ENCODE assay signal across 9 mouse cellular contexts in genomic region chr16:12201216-12201615, GRCm38 (mm10).
DNase-seq lines count a peak whose midpoint lies in the region; ATAC-seq and TF ChIP-seq lines count a peak whose summit lies in the region.
"Had no signal": no experiment of that assay in that cellular context is flagged by ENCODE, and none has a peak within 500 bp of the region (broad histone marks: within the 10 kb centered on the region; RNA-seq: fewer than 3 reads in every experiment).

No protein-coding gene starts in this region.

- no peak overlapping the region for H3K4me2 ChIP-seq in forebrain, embryonic 15.5 days (replicated peaks)
- H3K4me2 ChIP-seq: liver, embryonic 13.5 days had no signal

- peak; percentile 59 for TF ChIP-seq RAD21 in MEL (IDR thresholded peaks at IDR 0.05; ENCODE audit: low read depth, low read length)

- no peaks in the 10 kb centered on the region for H3K27me3 ChIP-seq in MEL (ENCODE audit: control insufficient read depth in 1 of 2, insufficient read depth in 2 of 2, low read length in 2 of 2)
- no peaks in the 10 kb centered on the region for H3K27me3 ChIP-seq in forebrain, embryonic 15.5 days
- H3K27me3 ChIP-seq: liver, embryonic 13.5 days had no signal

- no peak for TF ChIP-seq POLR2A in MEL (IDR thresholded peaks at IDR 0.05; ENCODE audit: control insufficient read depth in 1 of 2, insufficient read depth in 1 of 2, low read depth in 1 of 2, low read length in 2 of 2, poor library complexity in 1 of 2)

- TF ChIP-seq EP300 in MEL (IDR thresholded peaks at IDR 0.05; ENCODE audit: low read depth in 1 of 2, low read length in 2 of 2), result no peak

- peak; percentile 44 for DNase-seq in kidney, postnatal 10 days
- no peak for DNase-seq in kidney, adult 18-20 months
- DNase-seq in MEL (ENCODE audit: low read depth, low spot score), result peak; percentile 7
- peak; percentile 30 for DNase-seq in adrenal gland, postnatal 14 days
- DNase-seq in kidney, postnatal 4 days, result peak; percentile 4 to 11
- DNase-seq in spleen, adult 12 weeks (ENCODE audit: low spot score), result no peak
- DNase-seq: liver, embryonic 13.5 days; right cerebral cortex, postnatal 14 days had no signal

- H3K27ac ChIP-seq in MEL (ENCODE audit: control insufficient read depth, low read depth, low read length), result no peak overlapping the region
- no peak overlapping the region for H3K27ac ChIP-seq in forebrain, embryonic 15.5 days (replicated peaks)
- H3K27ac ChIP-seq: liver, embryonic 13.5 days had no signal

- no peaks in the 10 kb centered on the region for H3K4me1 ChIP-seq in MEL (ENCODE audit: control insufficient read depth in 1 of 2, insufficient read depth in 2 of 2, low read length in 2 of 2)
- no peaks in the 10 kb centered on the region for H3K4me1 ChIP-seq in forebrain, embryonic 15.5 days

- no peak for ATAC-seq in forebrain, embryonic 15.5 days (replicated peaks)

- WGBS in forebrain, embryonic 15.5 days, result 23% methylated on average over 3 of the region's 3 CpGs

- TF ChIP-seq CTCF in MEL (IDR thresholded peaks at IDR 0.05 in 2 of 3, conservative IDR thresholded peaks at IDR 0.05 in 1 of 3; ENCODE audit: control insufficient read depth in 1 of 3, insufficient read depth in 1 of 3, low read depth in 2 of 3, low read length in 3 of 3, poor library complexity in 1 of 3, severe bottlenecking in 1 of 3), result peak in 2 of 3 experiments; percentile 52 to 56; a peak in 4 of 6 replicates

- H3K79me2 ChIP-seq in MEL (ENCODE audit: control insufficient read depth, insufficient read depth, low read length, poor library complexity), result no peaks in the 10 kb centered on the region

- no peaks in the 10 kb centered on the region for H3K36me3 ChIP-seq in MEL (ENCODE audit: control insufficient read depth in 1 of 2, insufficient read depth in 2 of 2, low read length in 2 of 2)
- no peaks in the 10 kb centered on the region for H3K36me3 ChIP-seq in forebrain, embryonic 15.5 days
- H3K36me3 ChIP-seq: liver, embryonic 13.5 days had no signal

- no peak overlapping the region for H3K4me3 ChIP-seq in MEL (ENCODE audit: control insufficient read depth in 1 of 2, insufficient read depth in 1 of 2, low read depth in 2 of 2, low read length in 2 of 2)
- no peak overlapping the region for H3K4me3 ChIP-seq in forebrain, embryonic 15.5 days
- H3K4me3 ChIP-seq: liver, embryonic 13.5 days had no signal

- H3K9ac ChIP-seq in MEL (ENCODE audit: control insufficient read depth, low read depth, low read length, poor library complexity, severe bottlenecking), result no peak overlapping the region
- no peak overlapping the region for H3K9ac ChIP-seq in forebrain, embryonic 15.5 days (replicated peaks)
- H3K9ac ChIP-seq: liver, embryonic 13.5 days had no signal

- H3K9me3 ChIP-seq in MEL (replicated peaks; ENCODE audit: insufficient read depth, low read length), result no peaks in the 10 kb centered on the region
- H3K9me3 ChIP-seq in forebrain, embryonic 15.5 days, result no peaks in the 10 kb centered on the region
- H3K9me3 ChIP-seq: liver, embryonic 13.5 days had no signal

TF ChIP-seq in MEL, 35 proteins besides CTCF, POLR2A, EP300 and RAD21:
- no peak for TF ChIP-seq TCF12 (IDR thresholded peaks at IDR 0.05; ENCODE audit: low read depth, low read length)
- TF ChIP-seq NELFE (IDR thresholded peaks at IDR 0.05; ENCODE audit: low read depth, low read length), result no peak
- TF ChIP-seq CHD2 (IDR thresholded peaks at IDR 0.05; ENCODE audit: low read length), result no peak
- no peak for TF ChIP-seq MYB (IDR thresholded peaks at IDR 0.05; ENCODE audit: low read depth, low read length)
- TF ChIP-seq NRF1 (IDR thresholded peaks at IDR 0.05; ENCODE audit: insufficient read depth, low read depth, low read length, poor library complexity, severe bottlenecking), result no peak
- TF ChIP-seq BHLHE40 (IDR thresholded peaks at IDR 0.05; ENCODE audit: borderline replicate concordance, low read depth, low read length), result no peak
- TF ChIP-seq KAT2A (conservative IDR thresholded peaks at IDR 0.05; ENCODE audit: low read depth, low read length), result no peak
- no peak for TF ChIP-seq TBP (IDR thresholded peaks at IDR 0.05; ENCODE audit: low read depth, low read length)
- TF ChIP-seq SMC3 (IDR thresholded peaks at IDR 0.05; ENCODE audit: low read depth, low read length), result peak; percentile 54
- TF ChIP-seq ZC3H11A (IDR thresholded peaks at IDR 0.05; ENCODE audit: low read depth, low read length), result peak; percentile 19; the same call in 1 of the 2 replicates

Comparison
In these comparisons a context has a peak if more than half of its experiments do, and no peak if none do; other contexts are left out.
1. DNase-seq: peak in kidney, postnatal 10 days (single experiment), MEL (single experiment), adrenal gland, postnatal 14 days (single experiment) and kidney, postnatal 4 days (2 of 2); none in kidney, adult 18-20 months (single experiment) and spleen, adult 12 weeks (single experiment).